Mouse (Mus musculus) B cell, adult 62 days (primary cell): ENCODE data around the gene Atp9a. TPM values are rescaled to one million over a fixed set of nuclear protein-coding genes. Genes with fewer than 3 reads are reported as not detected.

Experiments used
- total RNA-seq: library from RNA; stranded (reverse); gene quantifications from 4 replicates; pipeline ENCODE4 v1.2.4, GENCODE M21; 2023

Gene Atp9a
- 0.49 to 1.3 TPM (median 0.83 TPM) in 4 replicates for total RNA-seq

DNA sequence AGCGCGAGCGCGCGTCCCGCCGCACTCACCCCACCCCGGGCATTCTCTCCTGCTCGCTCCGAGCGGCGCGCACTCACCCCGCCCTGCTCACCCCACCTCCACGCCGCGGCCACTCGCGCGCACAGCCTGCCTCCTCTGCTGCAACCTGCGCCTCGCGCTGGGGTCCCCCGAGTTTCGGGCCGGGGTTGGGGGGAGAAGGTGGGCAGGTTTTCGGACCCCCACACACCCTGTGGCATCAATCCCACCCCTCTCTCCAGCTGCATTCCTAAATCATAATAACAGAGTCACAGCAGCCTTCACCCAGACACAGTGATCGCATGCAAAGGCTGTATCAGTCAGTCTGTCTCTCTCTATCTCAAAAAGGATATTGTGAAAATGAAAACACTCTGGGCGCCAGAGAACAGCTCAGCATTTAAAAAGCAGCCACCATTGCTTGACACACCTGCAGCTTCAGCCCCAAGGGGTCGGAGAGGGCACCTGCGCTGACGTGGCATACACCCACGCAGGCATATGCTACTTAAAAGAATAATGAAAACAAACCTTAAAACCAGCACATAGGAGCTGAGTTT lies at the start of gene Atp9a:
Gene Atp9a (minus strand): TSS at position 351 of the 569 bp plus-strand sequence.

GRCm38 (mm10) chr2:168767582-168767981 lies 25.4 kb upstream of the Atp9a start, which contains the start of gene Sall4:
Sall4 (minus strand) TSS chr2:168767943.

GRCm38 (mm10) chr2:168601491-168602386 lies 140.5 kb downstream of the Atp9a start, which contains the start of gene Nfatc2:
Nfatc2 (minus strand) TSS chr2:168601657.

Other genes starting within 250 kb of the Atp9a start
- 57.1 to 63.0 TPM (median 60.3 TPM) in 4 replicates for gene Nfatc2, start 140.8 kb downstream of the Atp9a start, total RNA-seq
- not detected in 4 replicates for gene Sall4, start 25.5 kb upstream of the Atp9a start, total RNA-seq
- 21.7 to 26.7 TPM (median 22.5 TPM) in 4 replicates for gene Zfp64, start 213.2 kb upstream of the Atp9a start, total RNA-seq